Comparison of ENCODE assay signal across 8 mouse cellular contexts in the genomic region with DNA sequence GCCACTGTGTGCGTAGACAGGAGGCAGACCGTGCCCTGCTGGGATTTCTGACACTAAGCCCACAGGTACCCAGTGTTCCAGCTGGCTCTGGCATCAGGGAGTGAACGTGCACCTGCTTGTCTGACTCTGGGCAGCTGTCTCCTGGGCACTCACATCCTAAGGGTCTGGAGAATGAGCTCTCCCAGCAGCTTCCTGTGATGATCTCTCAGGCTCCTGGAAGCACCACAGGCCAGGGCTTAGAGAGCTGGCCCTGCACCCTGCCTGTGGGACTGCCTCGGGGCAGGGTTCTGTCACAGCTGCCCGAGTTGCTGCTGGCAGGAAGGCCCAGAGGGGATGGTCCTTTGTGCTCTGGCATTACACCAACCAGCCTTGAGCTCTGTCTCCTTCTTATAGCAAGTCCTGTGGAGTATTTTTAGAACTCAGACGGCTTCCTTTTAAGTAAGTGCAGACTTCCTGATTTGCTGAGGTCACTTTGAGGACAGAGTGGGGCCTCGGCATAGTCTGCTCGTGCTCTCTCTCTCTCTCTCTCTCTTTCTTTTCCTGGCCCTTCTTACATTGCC. TPM values are rescaled to one million over a fixed set of nuclear protein-coding genes. Genes with fewer than 3 reads are reported as not detected.
DNase-seq lines count a peak whose midpoint lies in the region; ATAC-seq and TF ChIP-seq lines count a peak whose summit lies in the region.

No protein-coding gene starts in this region.

- peak; percentile 75 for ATAC-seq in heart, embryonic 12.5 days (ENCODE audit: insufficient number of reproducible peaks, low FRiP score)
- ATAC-seq in kidney, embryonic 16.5 days (ENCODE audit: low FRiP score, low TSS enrichment): peak; percentile 64
- peak; percentile 81 for ATAC-seq in stomach, embryonic 16.5 days (ENCODE audit: insufficient read depth, low FRiP score)

- no peak for TF ChIP-seq CTCF in cortical plate, adult 2 months (IDR thresholded peaks at IDR 0.05; ENCODE audit: extremely low read depth, insufficient read depth, low read length)

- peak overlapping the region; percentile 60 for H3K27ac ChIP-seq in cortical plate, adult 2 months (ENCODE audit: insufficient read depth, low read length)
- peak overlapping the region; percentile 99 for H3K27ac ChIP-seq in heart, embryonic 12.5 days (ENCODE audit: poor library complexity, severe bottlenecking)
- peak overlapping the region; percentile 85 for H3K27ac ChIP-seq in kidney, embryonic 16.5 days (ENCODE audit: low read length)
- peak overlapping the region; percentile 81 for H3K27ac ChIP-seq in stomach, embryonic 16.5 days (ENCODE audit: low read length)

- no peaks in the 10 kb centered on the region for H3K9me3 ChIP-seq in heart, embryonic 12.5 days (replicated peaks)
- no peaks in the 10 kb centered on the region for H3K9me3 ChIP-seq in kidney, embryonic 16.5 days (ENCODE audit: low read length)
- H3K9me3 ChIP-seq in stomach, embryonic 16.5 days (replicated peaks; ENCODE audit: control insufficient read depth, low read length): no peaks in the 10 kb centered on the region

- H3K4me2 ChIP-seq in heart, embryonic 12.5 days: peak overlapping the region; percentile 23; the same call in 1 of the 2 replicates
- no peak overlapping the region for H3K4me2 ChIP-seq in kidney, embryonic 16.5 days (replicated peaks; ENCODE audit: low read depth, low read length)
- no peak overlapping the region for H3K4me2 ChIP-seq in stomach, embryonic 16.5 days (ENCODE audit: low read depth, low read length)

- H3K9ac ChIP-seq in heart, embryonic 12.5 days: peak overlapping the region; percentile 66
- no peak overlapping the region for H3K9ac ChIP-seq in kidney, embryonic 16.5 days (replicated peaks; ENCODE audit: low read length)
- no peak overlapping the region for H3K9ac ChIP-seq in stomach, embryonic 16.5 days (ENCODE audit: low read length)

- peak; percentile 38 for DNase-seq in testis, postnatal 14 days (ENCODE audit: low spot score)
- no peak for DNase-seq in testis, postnatal 10 days (ENCODE audit: low spot score)
- DNase-seq in lung, postnatal 25 days (ENCODE audit: low spot score): peak; percentile 55
- no peak for DNase-seq in layer of hippocampus, postnatal 25 days (ENCODE audit: extremely low spot score in 1 of 2, low spot score in 1 of 2)

- peaks cover 2% of the 10 kb centered on the region for H3K4me1 ChIP-seq in cortical plate, adult 2 months (ENCODE audit: control insufficient read depth, insufficient read depth, low read length)
- H3K4me1 ChIP-seq in heart, embryonic 12.5 days (replicated peaks): peaks cover 40% of the 10 kb centered on the region
- H3K4me1 ChIP-seq in kidney, embryonic 16.5 days (ENCODE audit: insufficient read depth, low read length): peaks cover 15% of the 10 kb centered on the region
- peaks cover 18% of the 10 kb centered on the region for H3K4me1 ChIP-seq in stomach, embryonic 16.5 days (ENCODE audit: control insufficient read depth, insufficient read depth, low read length)

- H3K36me3 ChIP-seq in heart, embryonic 12.5 days: no peaks in the 10 kb centered on the region
- no peaks in the 10 kb centered on the region for H3K36me3 ChIP-seq in kidney, embryonic 16.5 days (ENCODE audit: insufficient read depth, low read length)
- no peaks in the 10 kb centered on the region for H3K36me3 ChIP-seq in stomach, embryonic 16.5 days (ENCODE audit: control insufficient read depth, insufficient read depth, low read length)

- no peak for TF ChIP-seq POLR2A in cortical plate, adult 2 months (IDR thresholded peaks at IDR 0.05; ENCODE audit: extremely low read depth, insufficient read depth, low read length)

- 19% methylated on average over 8 of the region's 8 CpGs for WGBS in heart, embryonic 12.5 days
- 43% methylated on average over 8 of the region's 8 CpGs for WGBS in kidney, embryonic 16.5 days
- 28% methylated on average over 8 of the region's 8 CpGs for WGBS in stomach, embryonic 16.5 days

- no peak overlapping the region for H3K4me3 ChIP-seq in cortical plate, adult 2 months (ENCODE audit: insufficient read depth, low read length)
- H3K4me3 ChIP-seq in heart, embryonic 12.5 days: no peak overlapping the region
- no peak overlapping the region for H3K4me3 ChIP-seq in kidney, embryonic 16.5 days (ENCODE audit: low read length)
- H3K4me3 ChIP-seq in stomach, embryonic 16.5 days (replicated peaks; ENCODE audit: low read length): no peak overlapping the region

- no peaks in the 10 kb centered on the region for H3K27me3 ChIP-seq in heart, embryonic 12.5 days (replicated peaks)
- H3K27me3 ChIP-seq in kidney, embryonic 16.5 days (ENCODE audit: insufficient read depth, low read length): no peaks in the 10 kb centered on the region
- H3K27me3 ChIP-seq in stomach, embryonic 16.5 days (ENCODE audit: control insufficient read depth, insufficient read depth, low read length): no peaks in the 10 kb centered on the region

RNA-seq across cellular contexts. Expression of gene Fbxw11, which starts 23.2 kb away (rescaled TPM):
- polyA plus RNA-seq in cortical plate, adult 2 months (2012; rRNA removed): 78.4 and 81.5 TPM in 2 replicates
- 76.0 and 79.2 TPM in 2 replicates for polyA plus RNA-seq in heart, embryonic 12.5 days (2016; fragmentation: Nextera tagmentation; extraction: Ambion mirVana)
- polyA plus RNA-seq in kidney, embryonic 16.5 days (2015; fragmentation: Nextera tagmentation; extraction: Ambion mirVana): 91.3 and 95.2 TPM in 2 replicates
- polyA plus RNA-seq in stomach, embryonic 16.5 days (2015; fragmentation: Nextera tagmentation; extraction: Ambion mirVana): 61.1 and 65.0 TPM in 2 replicates
- total RNA-seq in layer of hippocampus, postnatal 25 days (2021): 100 to 1,000 TPM; 139 to 150 TPM

Comparison
In these comparisons a context has a peak if more than half of its experiments do, and no peak if none do; other contexts are left out.
1. DNase-seq: peak in testis, postnatal 14 days (single experiment) and lung, postnatal 25 days (single experiment); none in testis, postnatal 10 days (single experiment) and layer of hippocampus, postnatal 25 days (0 of 2).
2. Peak in every context shown above with its lines, with median percentiles within 50 percentile points of each other: H3K27ac ChIP-seq and ATAC-seq.